Mouse (Mus musculus): ENCODE measurements at regions not wholly inside any gene's neighbourhood (a gene's known extent, or its start where the extent isn't known, plus 50 kb on each side); places are given as distances from the start of the nearest gene placed in this dataset.

DNA sequence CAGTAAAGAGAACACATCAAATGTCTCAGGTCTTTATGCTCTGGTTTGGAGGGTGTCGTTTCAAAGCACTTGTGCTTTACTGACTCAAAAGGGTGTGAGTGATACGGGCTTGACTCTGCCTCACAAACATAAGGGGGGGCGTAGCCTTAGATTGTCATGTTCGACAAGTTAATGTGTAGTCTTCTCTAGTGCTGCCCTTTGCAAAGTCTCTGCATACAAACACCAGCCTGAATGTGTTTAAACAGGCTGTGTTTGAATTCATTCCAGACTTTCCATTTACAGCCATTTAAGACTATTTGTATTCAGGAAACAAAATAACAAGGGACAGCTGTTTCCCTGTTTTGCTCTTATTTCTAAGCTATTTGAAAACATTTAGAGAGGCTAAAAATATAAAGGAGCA, 200.4 kb upstream of the Robo2 start:
- DNase-seq, result no peak
- intact Hi-C loops (cut with DNase I), result no loop called here

DNA sequence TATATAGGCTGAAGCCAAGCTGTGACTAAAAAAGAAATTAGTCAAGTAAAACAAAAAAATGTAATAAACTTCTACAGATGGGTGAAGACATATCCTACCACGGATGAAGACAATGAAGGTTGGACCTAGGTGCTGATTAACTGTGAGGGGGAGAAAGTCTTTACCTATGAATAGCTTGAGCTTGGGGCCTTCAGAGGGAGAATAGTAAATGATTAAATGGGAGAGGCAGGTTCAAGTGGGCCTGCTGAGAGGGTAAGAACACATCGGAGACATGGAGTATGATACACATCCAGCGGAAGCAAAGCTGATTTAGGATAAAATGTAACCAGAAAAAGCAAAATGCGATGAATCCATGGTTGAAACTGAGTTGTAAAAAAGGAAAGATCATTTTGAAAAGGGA, 197.9 kb upstream of the Robo2 start:
- intact Hi-C loops (cut with DNase I), result no loop called here
- no peak for DNase-seq

DNA sequence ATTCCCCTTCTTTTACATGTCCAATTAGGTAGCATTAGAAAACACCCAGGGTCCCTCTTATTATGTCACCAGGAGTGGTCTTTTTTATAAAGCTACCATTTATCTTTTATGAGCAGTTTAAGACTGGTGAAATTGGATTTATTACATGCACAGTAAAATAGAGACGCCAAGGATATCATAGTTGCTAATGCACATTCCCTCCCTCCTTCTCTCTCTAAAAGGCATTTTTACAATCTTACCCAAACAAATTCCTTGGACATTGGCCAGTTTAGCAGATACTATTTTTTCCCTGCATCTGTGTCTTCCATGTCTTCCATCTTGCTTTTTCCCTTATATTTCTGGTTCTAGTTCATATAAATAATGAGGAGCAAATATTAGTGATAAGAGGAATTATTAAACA, 186.7 kb upstream of the Robo2 start:
- DNase-seq, result no peak
- intact Hi-C loops (cut with DNase I), result no loop called here

DNA sequence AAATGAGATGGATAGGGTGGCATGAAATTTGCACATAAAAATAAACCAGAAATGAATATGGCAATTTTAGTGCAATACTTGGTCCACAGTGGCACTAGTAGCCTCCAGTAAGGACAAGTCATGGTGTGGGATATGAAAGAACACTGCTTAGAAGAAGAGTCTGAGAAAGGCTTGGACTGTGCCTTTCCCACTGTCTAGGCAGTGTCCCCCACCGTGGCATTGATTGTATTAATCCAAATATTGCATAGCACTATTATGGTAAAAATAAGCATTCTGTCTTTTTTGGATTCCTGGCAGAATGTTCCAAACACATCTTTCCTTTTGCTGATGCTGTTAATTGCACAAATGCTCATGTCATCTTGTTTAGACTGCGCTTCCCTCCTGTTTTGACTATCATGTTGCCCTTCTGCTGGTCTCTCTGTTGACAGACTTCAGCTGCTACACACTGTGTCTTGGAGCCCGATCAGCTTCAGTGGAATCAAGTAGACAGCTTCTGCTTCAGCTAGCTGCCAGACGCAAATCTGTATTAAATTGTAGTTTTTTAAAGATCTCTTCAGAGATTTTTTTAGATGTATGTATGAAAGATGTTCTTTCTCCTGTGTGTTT, 186.2 kb upstream of the Robo2 start:
- intact Hi-C loops (cut with DNase I), result no loop called here
- DNase-seq, result peak; percentile 12 to 21

DNA sequence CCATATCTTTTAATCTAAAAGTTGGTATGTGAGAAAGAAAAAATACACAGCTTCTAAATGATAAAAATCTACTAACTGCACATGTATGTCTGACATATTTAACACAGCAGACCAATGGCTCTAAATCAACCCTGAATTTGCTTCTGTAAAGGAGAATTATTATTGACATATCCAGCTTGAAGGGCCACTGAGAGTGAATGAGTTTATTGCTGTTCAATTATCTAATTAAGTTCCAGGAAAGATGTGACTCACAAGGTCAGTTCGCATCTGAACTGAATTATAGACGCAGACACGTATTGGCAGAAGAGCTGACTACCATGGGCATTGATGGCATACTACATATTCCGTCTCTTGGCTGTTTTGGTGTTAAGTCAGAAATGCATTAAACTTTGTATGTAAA, 180.3 kb upstream of the Robo2 start:
- DNase-seq, result no peak
- intact Hi-C loops (cut with DNase I), result no loop called here

DNA sequence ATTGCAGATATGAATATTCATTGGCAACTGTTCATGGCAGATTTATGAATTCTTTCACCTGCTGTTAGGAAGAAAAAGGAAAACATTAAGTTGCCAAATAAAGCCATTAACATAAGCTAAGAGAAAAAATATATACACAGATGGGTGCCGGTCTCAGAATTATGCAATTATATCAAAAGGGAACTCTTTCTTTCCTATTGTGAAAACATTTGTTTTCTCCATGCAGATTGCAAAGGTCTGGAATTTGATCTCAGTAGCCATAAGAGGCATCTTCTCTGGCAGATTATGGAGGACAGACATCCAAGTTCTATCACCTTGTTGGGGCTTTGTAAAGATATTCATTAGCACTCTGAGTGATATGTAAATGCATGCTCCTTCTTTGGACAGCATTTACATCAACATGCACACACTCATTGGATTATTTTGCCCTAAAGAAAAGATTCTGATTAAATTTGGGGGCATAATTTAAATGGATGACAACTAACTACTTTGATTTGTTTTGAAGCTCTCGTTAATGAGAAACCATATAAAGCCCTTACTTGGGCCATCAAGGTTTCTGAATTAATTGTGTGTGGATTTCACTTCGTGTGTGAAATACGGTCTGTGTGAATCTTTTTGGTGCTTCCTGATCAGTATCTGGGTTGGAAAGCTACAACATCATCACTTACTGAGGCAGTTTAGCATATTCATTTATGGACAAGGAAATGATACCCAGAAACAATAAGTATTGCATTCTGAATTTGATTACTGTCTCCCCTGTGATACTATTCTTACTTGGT, 171.2 kb upstream of the Robo2 start:
- intact Hi-C loops (cut with DNase I), result no loop called here
- DNase-seq, result no peak

DNA sequence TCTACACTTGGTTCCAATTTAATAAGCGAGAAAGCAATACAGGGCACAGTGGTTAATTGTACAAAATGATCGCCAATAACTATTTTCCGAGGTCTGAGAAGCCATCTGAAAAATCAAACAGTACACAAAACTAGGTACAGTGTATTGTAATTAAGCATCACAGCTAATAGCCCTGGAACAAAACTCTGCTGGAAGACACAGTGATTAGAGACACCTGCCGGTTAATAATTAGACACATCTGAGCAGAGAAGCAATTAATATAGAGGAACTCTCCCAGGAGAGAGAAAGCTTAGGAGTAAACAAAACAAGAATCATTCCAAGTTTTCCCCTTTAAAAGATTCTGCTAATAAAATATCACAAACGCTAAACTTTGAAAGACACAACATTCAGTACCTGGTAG, 136.7 kb upstream of the Robo2 start:
- DNase-seq, result no peak
- intact Hi-C loops (cut with DNase I), result no loop called here

DNA sequence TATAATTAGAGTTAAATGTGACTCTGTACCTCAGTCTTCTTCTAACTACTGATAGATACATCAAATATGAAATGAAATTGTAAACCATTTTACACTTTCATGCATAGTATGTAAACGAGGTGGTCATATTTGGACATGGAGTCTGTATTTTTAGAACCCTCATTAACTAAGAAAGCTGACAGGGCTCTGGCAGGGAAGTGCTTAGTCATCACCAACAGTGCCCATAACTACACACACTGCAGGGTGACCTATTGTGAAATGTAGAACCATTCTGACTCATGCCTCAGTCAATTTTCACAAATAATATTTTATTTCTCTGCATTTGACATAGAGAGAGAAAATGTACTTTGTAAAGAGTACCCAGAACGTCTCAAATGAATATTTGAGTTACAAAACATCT, 118.9 kb upstream of the Robo2 start:
- intact Hi-C loops (cut with DNase I), result no loop called here
- DNase-seq, result no peak

DNA sequence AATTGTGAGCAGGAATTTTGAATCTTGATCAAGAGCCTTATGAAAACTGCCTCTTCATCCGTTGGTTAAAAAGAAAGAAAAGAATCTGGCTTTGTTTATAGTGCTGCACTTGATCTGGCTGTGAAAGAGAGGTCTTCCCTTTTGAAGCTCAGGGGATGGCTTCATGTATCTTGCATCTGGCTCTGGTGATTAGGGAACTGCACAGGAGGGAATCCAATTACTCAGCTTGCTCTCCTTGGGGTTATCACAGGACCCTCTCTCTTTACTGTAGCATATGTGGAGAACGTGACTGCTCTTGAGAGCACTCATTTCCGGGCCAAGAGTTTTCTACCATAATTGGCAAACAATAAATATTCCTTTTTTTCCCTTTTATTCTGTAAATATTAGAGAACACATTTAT, 116.6 kb upstream of the Robo2 start:
- DNase-seq, result no peak
- intact Hi-C loops (cut with DNase I), result no loop called here

DNA sequence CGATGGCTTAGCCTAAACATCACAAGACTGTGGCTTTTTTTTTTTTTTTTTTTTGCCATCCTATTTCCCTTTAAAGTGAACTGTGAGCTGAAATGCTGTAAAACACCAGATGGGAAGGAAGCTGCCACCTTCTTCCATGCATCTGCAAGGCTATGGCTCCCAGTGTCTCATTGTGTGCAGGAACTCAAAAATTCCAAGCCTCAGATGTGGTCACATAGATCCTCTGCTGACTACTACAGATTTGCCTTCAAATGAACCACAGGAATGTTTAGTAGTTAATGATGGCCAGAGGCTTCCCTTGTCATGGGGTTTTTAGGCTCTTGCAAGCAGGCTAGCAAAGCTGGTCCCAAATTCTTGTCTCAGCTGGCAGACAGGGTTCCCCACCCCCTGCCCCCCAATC, 114.9 kb upstream of the Robo2 start:
- DNase-seq, result no peak
- intact Hi-C loops (cut with DNase I), result no loop called here

DNA sequence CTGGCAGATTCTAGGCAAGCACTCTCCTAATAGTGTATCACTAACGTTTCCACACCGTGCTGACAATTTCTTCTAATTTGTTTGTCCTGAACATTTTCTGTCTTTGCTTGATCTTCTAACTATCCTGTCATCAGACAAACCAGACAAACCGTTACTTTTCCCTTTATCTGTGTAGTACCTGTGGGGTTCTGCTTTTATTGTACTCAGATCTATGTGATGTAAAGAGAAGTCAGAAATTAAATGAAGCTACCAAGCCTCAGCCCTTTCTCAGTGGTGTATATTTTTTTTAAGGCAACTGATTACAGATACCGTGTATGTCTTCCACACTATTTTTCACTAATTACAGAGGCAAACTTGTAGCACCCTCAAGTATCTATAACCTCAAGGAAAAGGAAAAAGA, 108.9 kb upstream of the Robo2 start:
- no peak for DNase-seq

DNA sequence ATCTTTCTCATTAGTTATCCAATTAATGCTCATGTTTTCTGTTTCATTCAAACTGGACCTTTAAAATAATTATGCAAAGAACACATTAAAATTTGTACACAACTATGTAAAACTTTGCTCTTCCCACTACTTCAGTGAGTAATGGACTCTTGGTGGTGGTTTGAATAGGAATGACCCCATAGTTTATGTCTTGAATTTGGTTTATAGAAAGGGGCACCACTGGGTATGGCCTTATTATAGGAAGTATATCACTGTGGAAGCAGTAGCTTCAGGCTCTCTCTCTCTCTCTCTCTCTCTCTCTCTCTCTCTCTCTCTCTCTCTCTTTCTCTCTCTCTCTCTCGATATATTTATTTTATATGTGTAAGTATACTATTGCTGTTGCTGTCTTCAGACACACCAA, 106.3 kb upstream of the Robo2 start:
- intact Hi-C loops (cut with DNase I), result no loop called here
- DNase-seq, result no peak

More for the DNA sequence above, 108.9 kb upstream of the Robo2 start:
- intact Hi-C loops (cut with DNase I), result no loop called here

DNA sequence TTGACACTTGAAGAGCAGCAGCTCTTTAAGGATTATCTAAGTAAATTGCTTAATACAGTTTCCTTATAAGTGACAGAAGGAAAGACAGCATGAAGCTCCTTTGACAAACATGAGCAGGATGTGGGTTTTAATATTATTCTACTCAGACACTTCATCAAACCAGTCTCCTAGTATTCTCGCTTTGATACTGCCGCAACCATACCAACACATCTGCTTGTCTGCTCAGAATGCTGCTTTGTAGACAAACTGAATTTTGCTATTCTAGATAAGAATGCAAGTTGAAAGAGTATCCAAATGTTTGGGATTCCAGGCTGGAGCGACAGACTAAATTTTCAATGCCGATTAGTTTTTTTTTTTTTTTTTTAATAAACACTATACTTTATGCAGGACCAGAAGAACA, 105.7 kb upstream of the Robo2 start:
- intact Hi-C loops (cut with DNase I), result no loop called here
- no peak for DNase-seq

DNA sequence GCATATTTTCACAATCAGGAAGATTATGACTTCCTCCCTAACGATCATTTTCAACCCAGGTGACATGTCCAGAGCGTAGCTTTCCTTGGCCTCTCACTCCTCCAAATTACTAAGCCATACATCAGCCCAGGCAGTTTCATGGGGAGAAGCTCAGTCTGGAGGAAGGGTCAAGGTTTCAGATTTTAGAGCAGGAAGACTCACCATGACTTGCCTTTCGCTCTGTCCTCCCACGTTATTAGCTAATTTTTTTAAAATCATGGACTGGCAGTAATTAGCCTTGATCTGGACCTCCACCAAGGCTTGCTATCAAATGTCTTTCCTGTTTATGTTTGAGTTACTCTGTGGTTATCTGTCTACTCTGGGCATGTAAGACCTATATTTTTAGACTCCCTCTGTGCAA, 102.9 kb upstream of the Robo2 start:
- intact Hi-C loops (cut with DNase I), result no loop called here
- DNase-seq, result no peak

DNA sequence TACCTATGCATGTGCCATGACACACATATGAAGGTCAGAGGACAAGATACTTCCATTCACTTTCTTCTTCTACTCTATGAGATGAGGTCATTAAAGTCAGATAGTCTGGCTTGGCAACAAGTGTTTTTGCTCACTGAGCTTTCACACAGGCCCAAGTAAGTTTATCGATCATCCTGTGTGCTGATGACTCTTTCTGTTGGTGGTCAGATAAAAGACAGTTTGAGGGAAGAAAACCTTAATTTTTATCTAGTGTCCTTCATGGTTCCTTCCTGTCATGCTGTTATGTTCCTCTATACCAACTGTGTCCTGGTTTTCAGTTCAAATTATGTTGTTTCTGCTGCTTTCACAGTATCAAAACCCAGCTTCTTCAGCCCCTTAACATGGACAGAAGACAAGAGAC, 98.8 kb upstream of the Robo2 start:
- DNase-seq, result no peak
- intact Hi-C loops (cut with DNase I), result no loop called here

DNA sequence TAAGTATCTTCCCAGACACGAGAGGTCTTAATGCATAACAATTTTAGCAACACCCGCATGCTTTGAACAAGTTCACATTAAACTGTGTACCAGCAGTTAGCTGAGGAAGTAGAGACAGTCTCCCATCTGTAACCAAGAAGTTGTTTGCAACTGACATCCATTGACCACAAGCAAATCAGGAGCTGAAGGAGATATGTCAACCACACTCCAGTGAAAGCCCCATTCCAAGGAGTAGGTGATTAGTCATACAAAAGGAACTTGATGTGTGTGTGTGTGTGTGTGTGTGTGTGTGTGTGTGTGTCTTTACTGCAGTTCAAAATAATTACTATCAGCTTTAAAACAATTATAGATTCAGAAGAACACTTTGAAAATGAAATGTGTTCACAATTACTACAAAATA, 97.9 kb upstream of the Robo2 start:
- intact Hi-C loops (cut with DNase I), result no loop called here
- no peak for DNase-seq

DNA sequence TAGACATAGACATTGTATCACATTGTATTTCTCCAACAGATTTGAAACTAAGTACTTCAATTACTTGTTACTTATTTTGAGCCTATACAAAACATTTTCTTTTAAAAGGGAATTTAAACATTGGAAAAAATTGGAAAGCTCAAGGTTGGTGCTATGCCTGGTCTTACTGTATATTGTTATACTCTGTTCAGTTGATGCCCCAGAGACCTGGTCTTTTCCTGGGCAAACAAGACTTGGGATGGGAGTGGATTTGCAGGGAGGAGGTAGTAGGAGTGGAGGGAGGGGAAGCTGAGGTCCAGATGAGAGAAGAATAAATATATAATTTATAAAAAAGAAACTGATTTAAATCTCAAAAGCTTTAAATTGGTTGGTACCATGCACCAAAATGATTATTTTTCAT, 95.1 kb upstream of the Robo2 start:
- no peak for DNase-seq
- intact Hi-C loops (cut with DNase I), result no loop called here

DNA sequence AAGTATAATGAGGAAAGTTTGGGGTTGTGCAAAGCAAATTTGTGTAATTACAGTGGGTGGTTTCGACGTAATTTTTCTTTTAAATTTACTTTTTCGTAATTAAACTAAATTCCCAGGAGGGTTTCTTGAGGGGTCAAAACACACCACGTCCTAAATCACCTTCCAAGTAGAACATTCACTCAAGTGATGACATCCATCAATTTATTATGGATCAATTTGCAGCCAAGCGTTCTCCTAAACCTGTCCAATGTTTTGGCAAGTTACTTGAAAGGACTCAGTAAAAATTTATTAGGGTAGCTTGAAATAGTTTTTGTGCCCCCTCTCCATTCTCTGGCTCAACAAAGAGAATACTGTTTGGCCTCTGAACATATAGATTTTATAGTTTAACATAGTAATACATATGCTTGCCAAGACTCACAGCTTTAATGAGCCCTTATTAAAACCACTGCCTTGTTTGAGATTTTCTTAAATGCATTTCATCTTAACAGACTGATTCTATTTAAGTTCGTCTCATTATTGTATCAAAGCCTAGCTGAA, 94.6 kb upstream of the Robo2 start:
- intact Hi-C loops (cut with DNase I), result no loop called here
- no peak for DNase-seq

DNA sequence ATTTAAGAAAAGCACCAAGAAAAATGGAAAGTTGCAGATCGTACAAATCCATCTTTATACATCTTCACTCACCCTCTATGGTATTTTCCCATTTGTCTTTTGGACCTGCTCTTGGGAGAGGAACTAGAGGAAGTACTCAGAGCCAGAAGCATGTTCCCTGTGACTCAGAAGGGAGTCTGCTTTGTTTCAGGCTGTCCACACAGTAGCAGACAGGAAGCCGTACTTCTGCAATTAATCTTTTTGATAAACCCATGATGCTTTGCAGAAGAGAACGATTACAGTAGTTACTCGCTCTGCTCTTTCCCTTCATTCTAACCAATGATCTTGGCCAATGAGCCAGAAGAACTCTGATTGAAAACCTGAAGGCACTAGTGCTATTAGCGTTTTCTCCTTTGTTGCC, 92.8 kb upstream of the Robo2 start:
- intact Hi-C loops (cut with DNase I), result no loop called here
- DNase-seq, result peak; percentile 32 to 33

DNA sequence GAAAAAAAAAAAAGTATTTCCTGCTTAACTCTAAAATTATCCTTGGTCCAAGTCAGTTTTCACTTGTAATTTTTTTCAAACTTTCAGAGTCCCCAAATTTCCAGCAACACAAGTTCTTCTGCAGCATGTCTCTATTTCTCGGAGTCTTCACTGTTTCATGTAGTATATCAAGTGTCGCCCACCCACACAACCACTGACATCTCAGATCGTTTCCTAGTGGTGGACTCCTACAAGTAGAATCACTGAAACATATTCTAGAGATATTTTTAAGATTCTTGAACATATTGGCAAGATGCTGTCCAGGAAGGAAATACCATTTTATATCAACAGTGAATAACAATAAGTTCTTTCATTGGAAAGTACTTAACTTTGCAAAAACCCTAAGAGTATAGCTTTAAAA, 89.1 kb upstream of the Robo2 start:
- DNase-seq, result no peak
- intact Hi-C loops (cut with DNase I), result no loop called here

DNA sequence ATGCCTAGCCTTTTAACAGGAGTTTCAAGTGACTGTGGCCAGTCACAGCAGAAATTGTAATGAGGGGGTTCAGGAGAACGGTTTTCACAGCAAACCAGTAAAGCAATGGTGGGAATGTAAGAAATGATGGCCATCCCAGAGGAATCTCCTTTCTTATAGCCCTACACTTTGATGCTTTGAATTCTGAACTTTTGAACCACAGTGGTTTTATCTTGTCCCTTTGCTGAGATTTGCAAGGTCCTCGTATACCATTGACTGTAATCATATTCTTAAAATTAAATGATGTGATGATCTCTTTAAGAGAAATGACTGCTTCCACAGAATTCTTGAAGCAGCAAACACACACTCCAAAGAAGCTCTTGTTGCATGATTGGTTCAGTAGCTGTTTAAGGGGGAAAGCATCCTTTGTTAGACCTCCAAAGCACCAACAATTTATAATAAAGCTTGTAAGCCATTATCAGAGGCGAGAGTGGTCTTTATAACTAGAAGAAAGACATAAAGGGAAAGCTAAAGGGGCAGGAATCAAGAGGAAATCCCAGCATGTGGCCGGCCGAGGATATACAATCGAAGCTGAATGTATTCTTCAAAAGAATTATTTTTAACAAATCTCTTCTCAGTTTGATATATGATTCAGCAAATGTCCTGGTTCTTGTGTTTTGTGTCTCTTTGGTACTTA, 56.3 kb upstream of the Robo2 start:
- intact Hi-C loops (cut with DNase I), result no loop called here
- no peak for DNase-seq

DNA sequence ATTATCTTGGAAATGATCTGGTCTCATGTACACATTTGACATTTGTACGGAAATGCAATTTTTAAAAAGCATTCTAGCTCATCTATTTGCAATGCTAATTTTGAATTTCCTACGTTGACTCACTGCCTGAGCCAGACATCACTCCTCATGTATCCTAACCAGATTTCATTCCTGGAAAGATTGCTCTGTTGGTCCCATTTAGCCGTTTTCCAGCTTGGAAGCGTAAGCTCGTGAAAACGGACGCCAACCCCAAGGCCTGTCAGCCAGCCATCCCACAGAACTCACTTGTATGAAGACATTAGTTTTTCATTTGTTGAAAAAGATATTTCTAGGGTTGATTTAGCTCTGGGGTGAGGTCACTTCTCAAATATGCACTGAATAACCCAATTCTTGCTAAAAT, 55.5 kb upstream of the Robo2 start:
- DNase-seq, result peak; percentile 30 to 44
- intact Hi-C loops (cut with DNase I), result no loop called here
